Mouse (Mus musculus) liver, postnatal 0 days (tissue): ENCODE data around the gene Dgki. TPM values are rescaled to one million over a fixed set of nuclear protein-coding genes. Genes with fewer than 3 reads are reported as not detected.
A peak's percentile ranks its signal among the peaks of the same experiment; 100 is the strongest.

Experiments
- ATAC-seq: fragments of 200-750 bp; cut with Nextera tagmentation; 2 replicates; pipeline ENCODE4 v1.8.0; 2017; ENCODE audit warnings: mild to moderate bottlenecking, moderate library complexity
- DNase-seq: peaks from one replicate; pipeline ENCODE4 v3.0.0-alpha.2; 2016
- H3K27ac ChIP-seq: fragments of 300-500 bp; sonication (generic); 2 replicates; pipeline ENCODE4 v1.5.1; 2014; ENCODE audit warnings: antibody characterized with exemption, moderate library complexity, mild to moderate bottlenecking, low read depth
- H3K27me3 ChIP-seq: fragments of 300-500 bp; sonication (generic); 2 replicates; pipeline ENCODE4 v1.6.1; 2014; ENCODE audit warnings: low read length, control low read depth, mixed read lengths; ENCODE audit not compliant: insufficient read depth
- H3K36me3 ChIP-seq: fragments of 300-500 bp; sonication (generic); replicated peaks from 2 replicates; pipeline ENCODE4 v1.6.1; 2014; ENCODE audit warnings: mild to moderate bottlenecking, control low read depth, low read length, moderate library complexity, mixed read lengths; ENCODE audit not compliant: insufficient read depth
- H3K4me1 ChIP-seq: fragments of 300-500 bp; sonication (generic); 2 replicates; pipeline ENCODE4 v1.6.1; 2014; ENCODE audit warnings: antibody characterized with exemption, mild to moderate bottlenecking, control low read depth; ENCODE audit not compliant: insufficient read depth
- H3K4me2 ChIP-seq: fragments of 300-500 bp; sonication (generic); 2 replicates; pipeline ENCODE4 v1.6.1; 2014; ENCODE audit warnings: low read depth, mild to moderate bottlenecking, low read length, moderate library complexity, mixed read lengths
- H3K4me3 ChIP-seq: fragments of 300-500 bp; sonication (generic); 2 replicates; pipeline ENCODE4 v1.5.1; 2014; ENCODE audit warnings: low read depth, low read length
- H3K9ac ChIP-seq: fragments of 300-500 bp; sonication (generic); replicated peaks from 2 replicates; pipeline ENCODE4 v1.6.1; 2014; ENCODE audit warnings: mild to moderate bottlenecking, moderate library complexity
- H3K9me3 ChIP-seq: fragments of 300-500 bp; sonication (generic); 2 replicates; pipeline ENCODE4 v1.6.1; 2016; ENCODE audit warnings: mild to moderate bottlenecking, control low read depth, low read length, mixed read lengths
- CTCF ChIP-seq: sonication (generic); IDR thresholded peaks from 2 replicates; pipeline ENCODE4 v1.5.1; 2016; ENCODE audit warnings: antibody characterized with exemption, low read depth
- EP300 ChIP-seq: IDR thresholded peaks from 2 replicates; pipeline ENCODE4 v1.6.1; 2016; ENCODE audit warnings: antibody characterized with exemption, low read depth, mild to moderate bottlenecking
- WGBS: fragments of 180-500 bp; shearing (Covaris S2); extraction: QIAGEN DNeasy Blood & Tissue Kit; methylation state at CpG from one replicate; pipeline ENCODE4 v1.1.7; 2014; ENCODE audit not compliant: insufficient replicate concordance; 5-methylcytosine and 5-hydroxymethylcytosine counted together
- polyA plus RNA-seq: library from polyadenylated mRNA; unstranded; fragments of >200 nt; fragmentation: Nextera tagmentation; extraction: Ambion mirVana; gene quantifications from 2 replicates; pipeline ENCODE4 v1.2.1, GENCODE M21; 2015

Dgki gene
- polyA plus RNA-seq, 1 experiment from 2014 or later = 0.56 TPM

GRCm38 (mm10) chr6:36810448-36810847, 489.5 kb downstream of the Dgki start:
- Histone ChIP-seq H3K4me2 (peak overlapping the region; percentile 53; the same call in 1 of the 2 replicates), H3K9me3 (no peaks in the 10 kb centered on the region), H3K9ac (no peak overlapping the region), H3K4me3 (no peak overlapping the region), H3K27ac (no peak overlapping the region), H3K4me1 (no peaks in the 10 kb centered on the region), H3K36me3 (no peaks in the 10 kb centered on the region), H3K27me3 (0 out of 2 replicates have a peak, but pooled peaks cover 7% of the 10 kb centered on the region)
- no peak for DNase-seq
- TF ChIP-seq EP300 (no peak), CTCF (no peak)
- no peak for ATAC-seq
- WGBS = 28% methylated on average over 5 of the region's 5 CpGs

- Histone ChIP-seq H3K4me2 (peak within 1 kb of the TSS; percentile 53), H3K4me3 (peak within 1 kb of the TSS; percentile 17), H3K4me1 (no peaks in the 10 kb centered on the region), H3K27me3 (0 out of 2 replicates have a peak, but pooled peaks cover 7% of the 10 kb centered on the region), H3K36me3 (no peaks in the 10 kb centered on the region), H3K27ac (no peak within 1 kb of the TSS), H3K9ac (no peak within 1 kb of the TSS), H3K9me3 (no peaks in the 10 kb centered on the region)
- 3% methylated on average over 15 of the region's 15 CpGs for WGBS
- ATAC-seq (no peak), DNase-seq (no peak)
- TF ChIP-seq EP300 = no peak
- no peak for TF ChIP-seq CTCF
Observed at GRCm38 (mm10) chr6:36809747-36810285, 490.2 kb downstream of the Dgki start, which contains the start of gene Ptn. TSS of gene Ptn (minus strand) at chr6:36810220.

GRCm38 (mm10) chr6:36809311-36809726, 490.7 kb downstream of the Dgki start:
- Histone ChIP-seq H3K4me3 (peak overlapping the region; percentile 17; the same call in 1 of the 2 replicates), H3K4me1 (no peaks in the 10 kb centered on the region), H3K9ac (no peak overlapping the region), H3K36me3 (no peaks in the 10 kb centered on the region), H3K27ac (no peak overlapping the region), H3K9me3 (no peaks in the 10 kb centered on the region), H3K4me2 (peak overlapping the region; percentile 53), H3K27me3 (0 out of 2 replicates have a peak, but pooled peaks cover 7% of the 10 kb centered on the region)
- TF ChIP-seq EP300 = no peak
- TF ChIP-seq CTCF = no peak
- DNase-seq = no peak
- no peak for ATAC-seq
- WGBS = 27% methylated on average over 7 of the region's 7 CpGs

GRCm38 (mm10) chr6:36808306-36809058, 491.5 kb downstream of the Dgki start:
- no peak for ATAC-seq
- no peaks in the 10 kb centered on the region for H3K9me3 ChIP-seq

GRCm38 (mm10) chr6:36806906-36807305, 493.1 kb downstream of the Dgki start:
- H3K27ac ChIP-seq = no peak overlapping the region
- H3K4me1 ChIP-seq = no peaks in the 10 kb centered on the region
- TF ChIP-seq EP300 (no peak), CTCF (no peak)
- H3K4me3 ChIP-seq = no peak overlapping the region
- H3K36me3 ChIP-seq = no peaks in the 10 kb centered on the region
- 0 out of 2 replicates have a peak, but pooled peaks cover 7% of the 10 kb centered on the region for H3K27me3 ChIP-seq
- H3K9ac ChIP-seq = no peak overlapping the region
- 77% methylated on average over 6 of the region's 6 CpGs for WGBS
- H3K4me2 ChIP-seq = no peak overlapping the region
- ATAC-seq (no peak), DNase-seq (no peak)
- no peaks in the 10 kb centered on the region for H3K9me3 ChIP-seq

More at GRCm38 (mm10) chr6:36808306-36809058, 491.5 kb downstream of the Dgki start:
- Histone ChIP-seq H3K27ac (no peak overlapping the region), H3K27me3 (0 out of 2 replicates have a peak, but pooled peaks cover 7% of the 10 kb centered on the region), H3K4me1 (no peaks in the 10 kb centered on the region), H3K36me3 (no peaks in the 10 kb centered on the region), H3K4me2 (no peak overlapping the region), H3K4me3 (no peak overlapping the region), H3K9ac (no peak overlapping the region)
- no peak for DNase-seq
- WGBS = 67% methylated on average over 7 of the region's 7 CpGs
- no peak for TF ChIP-seq EP300
- TF ChIP-seq CTCF = no peak

GRCm38 (mm10) chr6:36800309-36800946, 499.6 kb downstream of the Dgki start:
- WGBS = 65% methylated on average over 5 of the region's 5 CpGs
- no peaks in the 10 kb centered on the region for H3K27me3 ChIP-seq
- no peak overlapping the region for H3K9ac ChIP-seq
- H3K4me2 ChIP-seq = no peak overlapping the region
- DNase-seq (no peak), ATAC-seq (no peak)
- H3K4me1 ChIP-seq = no peaks in the 10 kb centered on the region
- H3K4me3 ChIP-seq = no peak overlapping the region
- H3K36me3 ChIP-seq = no peaks in the 10 kb centered on the region
- no peaks in the 10 kb centered on the region for H3K9me3 ChIP-seq
- no peak for TF ChIP-seq EP300
- TF ChIP-seq CTCF = no peak
- H3K27ac ChIP-seq = no peak overlapping the region
